Mouse (Mus musculus): ENCODE results near the gene Zbtb5.
"Not testable (repeated sequence)": the region's sequence is repeated elsewhere in the genome, so short reads cannot be mapped to it uniquely, and the experiment has no call there.

Zbtb5 gene

GRCm38 (mm10) chr4:44967402-44967801 lies 44.8 kb downstream of the Zbtb5 start:
- DNase-seq, result no peak

GRCm38 (mm10) chr4:44965736-44966135 lies 46.5 kb downstream of the Zbtb5 start:
- no peak for DNase-seq

GRCm38 (mm10) chr4:44965175-44965574 lies 47.0 kb downstream of the Zbtb5 start:
- no peak for DNase-seq

- DNase-seq, result no peak
Observed at GRCm38 (mm10) chr4:44963156-44963555, 49.1 kb downstream of the Zbtb5 start.

GRCm38 (mm10) chr4:44959220-44959619 lies 53.0 kb downstream of the Zbtb5 start:
- no peak for DNase-seq

GRCm38 (mm10) chr4:44958776-44959175 lies 53.4 kb downstream of the Zbtb5 start:
- no peak for DNase-seq

GRCm38 (mm10) chr4:44953041-44953440 lies 59.2 kb downstream of the Zbtb5 start:
- no peak for DNase-seq

GRCm38 (mm10) chr4:44948314-44948713 lies 63.9 kb downstream of the Zbtb5 start:
- DNase-seq, result no peak

- no peak for DNase-seq
Observed at GRCm38 (mm10) chr4:44947464-44947863, 64.7 kb downstream of the Zbtb5 start.

- DNase-seq, result not testable (repeated sequence)
Observed at GRCm38 (mm10) chr4:44946126-44946525, 66.1 kb downstream of the Zbtb5 start.

- no peak for DNase-seq
Observed at GRCm38 (mm10) chr4:44944426-44945075, 67.7 kb downstream of the Zbtb5 start.

- DNase-seq, result no peak
Observed at GRCm38 (mm10) chr4:44943480-44943879, 68.7 kb downstream of the Zbtb5 start.

GRCm38 (mm10) chr4:44942237-44942636 lies 70.0 kb downstream of the Zbtb5 start:
- DNase-seq, result no peak
